Mouse (Mus musculus) liver, postnatal 0 days (tissue): Measurements from ENCODE around the gene Lhcgr.

Source experiments
- CTCF ChIP-seq: sonication (generic); IDR thresholded peaks from 2 replicates; pipeline ENCODE4 v1.5.1; 2016; ENCODE audit warnings: antibody characterized with exemption, low read depth
- EP300 ChIP-seq: IDR thresholded peaks from 2 replicates; pipeline ENCODE4 v1.6.1; 2016; ENCODE audit warnings: antibody characterized with exemption, low read depth, mild to moderate bottlenecking

DNA sequence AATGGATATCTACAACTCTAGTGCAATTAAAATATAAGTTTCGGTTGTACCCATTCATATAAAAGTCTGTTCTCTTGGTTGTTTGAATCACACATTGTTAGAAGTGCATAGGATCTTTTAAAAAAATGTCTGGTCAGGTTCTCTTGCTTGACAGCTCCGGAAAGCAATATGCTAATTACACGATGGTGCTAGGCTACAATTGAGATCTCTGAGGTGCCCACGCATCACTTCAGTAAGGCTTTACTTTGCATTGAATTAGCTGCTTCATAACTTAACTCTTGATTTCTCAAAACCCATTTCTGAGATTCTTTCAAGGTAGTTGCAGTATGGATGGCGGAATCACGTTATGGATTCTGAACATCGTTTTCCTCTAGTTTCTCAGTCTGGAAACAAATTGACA, 21.7 kb downstream of the Lhcgr start:
- TF ChIP-seq EP300 = no peak
- TF ChIP-seq CTCF = no peak
